Mouse (Mus musculus): Measurements from ENCODE around the gene Amot.

The Amot gene

GRCm38 (mm10) chrX:145477003-145477724 lies 27.8 kb downstream of the Amot start:
- Histone ChIP-seq H3K4me1 (replicated peaks; ENCODE audit: low read depth, low read length) (no peaks in the 10 kb centered on the region), H3K27me3 (ENCODE audit: insufficient read depth, low read length) (no peaks in the 10 kb centered on the region), H3K9me3 (ENCODE audit: low read length) (no peaks in the 10 kb centered on the region), H3K4me3 (replicated peaks; ENCODE audit: low read length) (no peak overlapping the region), H3K36me3 (ENCODE audit: insufficient read depth, low read length) (no peaks in the 10 kb centered on the region)
- TF ChIP-seq POU5F1 (IDR thresholded peaks at IDR 0.05; ENCODE audit: borderline replicate concordance, low read length): no peak
- no peak for TF ChIP-seq NANOG (IDR thresholded peaks at IDR 0.05; ENCODE audit: borderline replicate concordance, low read length)
- no peak for TF ChIP-seq CTCF (conservative IDR thresholded peaks at IDR 0.05; ENCODE audit: low read length)

GRCm38 (mm10) chrX:145468264-145468663 lies 36.7 kb downstream of the Amot start:
- TF ChIP-seq NANOG (IDR thresholded peaks at IDR 0.05; ENCODE audit: borderline replicate concordance, low read length): no peak
- no peak for TF ChIP-seq CTCF (conservative IDR thresholded peaks at IDR 0.05; ENCODE audit: low read length)
- TF ChIP-seq POU5F1 (IDR thresholded peaks at IDR 0.05; ENCODE audit: borderline replicate concordance, low read length): no peak
- H3K4me3 ChIP-seq (replicated peaks; ENCODE audit: low read length): no peak overlapping the region
- H3K36me3 ChIP-seq (ENCODE audit: insufficient read depth, low read length): no peaks in the 10 kb centered on the region
- no peaks in the 10 kb centered on the region for H3K9me3 ChIP-seq (ENCODE audit: low read length)
- no peaks in the 10 kb centered on the region for H3K4me1 ChIP-seq (replicated peaks; ENCODE audit: low read depth, low read length)
- H3K27me3 ChIP-seq (ENCODE audit: insufficient read depth, low read length): no peaks in the 10 kb centered on the region

GRCm38 (mm10) chrX:145463524-145463923 lies 41.5 kb downstream of the Amot start:
- Histone ChIP-seq H3K9me3 (ENCODE audit: low read length) (no peaks in the 10 kb centered on the region), H3K4me3 (replicated peaks; ENCODE audit: low read length) (no peak overlapping the region), H3K36me3 (ENCODE audit: insufficient read depth, low read length) (no peaks in the 10 kb centered on the region), H3K4me1 (replicated peaks; ENCODE audit: low read depth, low read length) (no peaks in the 10 kb centered on the region), H3K27me3 (ENCODE audit: insufficient read depth, low read length) (no peaks in the 10 kb centered on the region)
- no peak for TF ChIP-seq CTCF (conservative IDR thresholded peaks at IDR 0.05; ENCODE audit: low read length)
- no peak for TF ChIP-seq POU5F1 (IDR thresholded peaks at IDR 0.05; ENCODE audit: borderline replicate concordance, low read length)
- no peak for TF ChIP-seq NANOG (IDR thresholded peaks at IDR 0.05; ENCODE audit: borderline replicate concordance, low read length)

GRCm38 (mm10) chrX:145461339-145461738 lies 43.6 kb downstream of the Amot start:
- no peaks in the 10 kb centered on the region for H3K9me3 ChIP-seq (ENCODE audit: low read length)
- no peak for TF ChIP-seq NANOG (IDR thresholded peaks at IDR 0.05; ENCODE audit: borderline replicate concordance, low read length)
- TF ChIP-seq CTCF (conservative IDR thresholded peaks at IDR 0.05; ENCODE audit: low read length): no peak
- TF ChIP-seq POU5F1 (IDR thresholded peaks at IDR 0.05; ENCODE audit: borderline replicate concordance, low read length): no peak
- no peaks in the 10 kb centered on the region for H3K4me1 ChIP-seq (replicated peaks; ENCODE audit: low read depth, low read length)
- no peaks in the 10 kb centered on the region for H3K36me3 ChIP-seq (ENCODE audit: insufficient read depth, low read length)
- no peaks in the 10 kb centered on the region for H3K27me3 ChIP-seq (ENCODE audit: insufficient read depth, low read length)
- no peak overlapping the region for H3K4me3 ChIP-seq (replicated peaks; ENCODE audit: low read length)

- TF ChIP-seq NANOG (IDR thresholded peaks at IDR 0.05; ENCODE audit: borderline replicate concordance, low read length): no peak
- TF ChIP-seq POU5F1 (IDR thresholded peaks at IDR 0.05; ENCODE audit: borderline replicate concordance, low read length): no peak
- TF ChIP-seq CTCF (conservative IDR thresholded peaks at IDR 0.05; ENCODE audit: low read length): no peak
- no peaks in the 10 kb centered on the region for H3K36me3 ChIP-seq (ENCODE audit: insufficient read depth, low read length)
- H3K4me1 ChIP-seq (replicated peaks; ENCODE audit: low read depth, low read length): no peaks in the 10 kb centered on the region
- no peaks in the 10 kb centered on the region for H3K27me3 ChIP-seq (ENCODE audit: insufficient read depth, low read length)
- no peak overlapping the region for H3K4me3 ChIP-seq (replicated peaks; ENCODE audit: low read length)
- no peaks in the 10 kb centered on the region for H3K9me3 ChIP-seq (ENCODE audit: low read length)
Observed at GRCm38 (mm10) chrX:145456251-145456650, 48.7 kb downstream of the Amot start.

- H3K4me3 ChIP-seq (replicated peaks; ENCODE audit: low read length): no peak overlapping the region
- no peaks in the 10 kb centered on the region for H3K36me3 ChIP-seq (ENCODE audit: insufficient read depth, low read length)
- TF ChIP-seq POU5F1 (IDR thresholded peaks at IDR 0.05; ENCODE audit: borderline replicate concordance, low read length) (no peak), CTCF (conservative IDR thresholded peaks at IDR 0.05; ENCODE audit: low read length) (no peak), NANOG (IDR thresholded peaks at IDR 0.05; ENCODE audit: borderline replicate concordance, low read length) (no peak)
- no peaks in the 10 kb centered on the region for H3K27me3 ChIP-seq (ENCODE audit: insufficient read depth, low read length)
- H3K9me3 ChIP-seq (ENCODE audit: low read length): no peaks in the 10 kb centered on the region
- H3K4me1 ChIP-seq (replicated peaks; ENCODE audit: low read depth, low read length): no peaks in the 10 kb centered on the region
Observed at GRCm38 (mm10) chrX:145455629-145456028, 49.4 kb downstream of the Amot start.

GRCm38 (mm10) chrX:145454828-145455227 lies 50.2 kb downstream of the Amot start:
- no peaks in the 10 kb centered on the region for H3K27me3 ChIP-seq (ENCODE audit: insufficient read depth, low read length)
- no peak for TF ChIP-seq POU5F1 (IDR thresholded peaks at IDR 0.05; ENCODE audit: borderline replicate concordance, low read length)
- no peak for TF ChIP-seq NANOG (IDR thresholded peaks at IDR 0.05; ENCODE audit: borderline replicate concordance, low read length)
- no peak for TF ChIP-seq CTCF (conservative IDR thresholded peaks at IDR 0.05; ENCODE audit: low read length)
- H3K9me3 ChIP-seq (ENCODE audit: low read length): no peaks in the 10 kb centered on the region
- H3K4me3 ChIP-seq (replicated peaks; ENCODE audit: low read length): no peak overlapping the region
- H3K36me3 ChIP-seq (ENCODE audit: insufficient read depth, low read length): no peaks in the 10 kb centered on the region
- no peaks in the 10 kb centered on the region for H3K4me1 ChIP-seq (replicated peaks; ENCODE audit: low read depth, low read length)

- no peaks in the 10 kb centered on the region for H3K9me3 ChIP-seq (ENCODE audit: low read length)
- H3K4me1 ChIP-seq (replicated peaks; ENCODE audit: low read depth, low read length): no peaks in the 10 kb centered on the region
- H3K36me3 ChIP-seq (ENCODE audit: insufficient read depth, low read length): no peaks in the 10 kb centered on the region
- TF ChIP-seq POU5F1 (IDR thresholded peaks at IDR 0.05; ENCODE audit: borderline replicate concordance, low read length) (no peak), NANOG (IDR thresholded peaks at IDR 0.05; ENCODE audit: borderline replicate concordance, low read length) (no peak), CTCF (conservative IDR thresholded peaks at IDR 0.05; ENCODE audit: low read length) (no peak)
- no peak overlapping the region for H3K4me3 ChIP-seq (replicated peaks; ENCODE audit: low read length)
- H3K27me3 ChIP-seq (ENCODE audit: insufficient read depth, low read length): no peaks in the 10 kb centered on the region
Observed at GRCm38 (mm10) chrX:145441526-145441925, 63.5 kb downstream of the Amot start.

GRCm38 (mm10) chrX:145433652-145434051 lies 71.3 kb downstream of the Amot start:
- H3K9me3 ChIP-seq (ENCODE audit: low read length): no peaks in the 10 kb centered on the region
- H3K4me1 ChIP-seq (replicated peaks; ENCODE audit: low read depth, low read length): no peaks in the 10 kb centered on the region
- H3K36me3 ChIP-seq (ENCODE audit: insufficient read depth, low read length): no peaks in the 10 kb centered on the region
- TF ChIP-seq CTCF (conservative IDR thresholded peaks at IDR 0.05; ENCODE audit: low read length): no peak
- H3K27me3 ChIP-seq (ENCODE audit: insufficient read depth, low read length): no peaks in the 10 kb centered on the region
- H3K4me3 ChIP-seq (replicated peaks; ENCODE audit: low read length): no peak overlapping the region

All from E14TG2a.4 (cell line).